Mouse (Mus musculus): ENCODE measurements around the gene Traf3.
A peak's percentile ranks its signal among the peaks of the same experiment; 100 is the strongest.

The Traf3 gene

GRCm38 (mm10) chr12:111165831-111166591, at the start of gene Traf3:
Traf3 (plus strand) TSS chr12:111166370.
- DNase-seq (ENCODE audit: low read depth, low spot score): peak; percentile 66

GRCm38 (mm10) chr12:111119506-111120085, 46.6 kb upstream of the Traf3 start:
- DNase-seq (ENCODE audit: low read depth, low spot score): peak; percentile 62

- DNase-seq (ENCODE audit: low read depth, low spot score): peak; percentile 67
Observed at GRCm38 (mm10) chr12:111120976-111121645, 45.1 kb upstream of the Traf3 start.

- peak; percentile 13 for DNase-seq (ENCODE audit: low read depth, low spot score)
Observed at GRCm38 (mm10) chr12:111122332-111122852, 43.8 kb upstream of the Traf3 start.

- peak; percentile 24 for DNase-seq (ENCODE audit: low read depth, low spot score)
Observed at GRCm38 (mm10) chr12:111124601-111125260, 41.4 kb upstream of the Traf3 start.

GRCm38 (mm10) chr12:111125666-111126065, 40.5 kb upstream of the Traf3 start:
- DNase-seq (ENCODE audit: low read depth, low spot score): no peak

GRCm38 (mm10) chr12:111134169-111134568, 32.0 kb upstream of the Traf3 start:
- peak; percentile 40 for DNase-seq (ENCODE audit: low read depth, low spot score)

- peak; percentile 58 for DNase-seq (ENCODE audit: low read depth, low spot score)
Observed at GRCm38 (mm10) chr12:111134791-111135733, 31.1 kb upstream of the Traf3 start.

- DNase-seq (ENCODE audit: low read depth, low spot score): no peak
Observed at GRCm38 (mm10) chr12:111135953-111136352, 30.2 kb upstream of the Traf3 start.

- DNase-seq (ENCODE audit: low read depth, low spot score): no peak
Observed at GRCm38 (mm10) chr12:111137079-111137478, 29.1 kb upstream of the Traf3 start.

- DNase-seq (ENCODE audit: low read depth, low spot score): peak; percentile 54
Observed at GRCm38 (mm10) chr12:111143005-111143508, 23.1 kb upstream of the Traf3 start.

GRCm38 (mm10) chr12:111143509-111144063, 22.6 kb upstream of the Traf3 start:
- no peak for DNase-seq (ENCODE audit: low read depth, low spot score)

GRCm38 (mm10) chr12:111144598-111144997, 21.6 kb upstream of the Traf3 start:
- DNase-seq (ENCODE audit: low read depth, low spot score): no peak

- peak; percentile 85 for DNase-seq (ENCODE audit: low read depth, low spot score)
Observed at GRCm38 (mm10) chr12:111145269-111145668, 20.9 kb upstream of the Traf3 start.

- no peak for DNase-seq (ENCODE audit: low read depth, low spot score)
Observed at GRCm38 (mm10) chr12:111149495-111150235, 16.5 kb upstream of the Traf3 start.

- DNase-seq (ENCODE audit: low read depth, low spot score): no peak
Observed at GRCm38 (mm10) chr12:111150236-111150596, 16.0 kb upstream of the Traf3 start.

- DNase-seq (ENCODE audit: low read depth, low spot score): no peak
Observed at GRCm38 (mm10) chr12:111151422-111152156, 14.6 kb upstream of the Traf3 start.

GRCm38 (mm10) chr12:111152579-111152978, 13.6 kb upstream of the Traf3 start:
- no peak for DNase-seq (ENCODE audit: low read depth, low spot score)
